Mouse (Mus musculus): ENCODE results near the gene Rngtt.

- TF ChIP-seq CTCF (IDR thresholded peaks at IDR 0.05; ENCODE audit: low read depth, low read length) (no peak), POLR2A (IDR thresholded peaks at IDR 0.05; ENCODE audit: insufficient read depth, low read length) (no peak)
Observed at GRCm38 (mm10) chr4:33414781-33415180, 104.7 kb downstream of the Rngtt start.

Data from ES-Bruce4 (cell line).